Mouse (Mus musculus) heart, postnatal 0 days (tissue): Measurements from ENCODE around the gene Ntn5.

ENCODE experiments used
- CTCF ChIP-seq: IDR thresholded peaks from 2 replicates; pipeline ENCODE4 v1.5.1; 2016; ENCODE audit warnings: antibody characterized with exemption, control low read depth, low read depth
- EP300 ChIP-seq: IDR thresholded peaks from 2 replicates; pipeline ENCODE4 v1.6.1; 2016; ENCODE audit warnings: antibody characterized with exemption, low read depth

- no peak for TF ChIP-seq CTCF
- TF ChIP-seq EP300, result no peak
Observed at GRCm38 (mm10) chr7:45703521-45704033, 19.8 kb downstream of the Ntn5 start.
